Comparison of ENCODE assay signal across 10 mouse cellular contexts in genomic region chr10:3810476-3811273, GRCm38 (mm10).
DNase-seq lines count a peak whose midpoint lies in the region; ATAC-seq lines count a peak whose summit lies in the region.
"Had no signal": no experiment of that assay in that cellular context is flagged by ENCODE, and none has a peak within 500 bp of the region (broad histone marks: within the 10 kb centered on the region; RNA-seq: fewer than 3 reads in every experiment).

No protein-coding gene starts in this region.

- 38% methylated on average over 10 of the region's 10 CpGs for WGBS in heart, embryonic 11.5 days (ENCODE audit: insufficient replicate concordance)
- 52% methylated on average over 10 of the region's 10 CpGs for WGBS in kidney, embryonic 16.5 days
- WGBS in hindbrain, embryonic 14.5 days, result 79% methylated on average over 10 of the region's 10 CpGs

- H3K4me1 ChIP-seq in heart, embryonic 11.5 days (ENCODE audit: control insufficient read depth, insufficient read depth, low read length), result peaks cover 7% of the 10 kb centered on the region; the same call in 1 of the 2 replicates
- H3K4me1 ChIP-seq in kidney, embryonic 16.5 days (ENCODE audit: insufficient read depth, low read length), result peaks cover 6% of the 10 kb centered on the region; the same call in 1 of the 2 replicates
- no peaks in the 10 kb centered on the region for H3K4me1 ChIP-seq in hindbrain, embryonic 14.5 days (replicated peaks; ENCODE audit: control insufficient read depth, insufficient read depth, low read length)

- no peak overlapping the region for H3K4me2 ChIP-seq in heart, embryonic 11.5 days
- H3K4me2 ChIP-seq in kidney, embryonic 16.5 days (replicated peaks; ENCODE audit: low read depth, low read length), result no peak overlapping the region
- no peak overlapping the region for H3K4me2 ChIP-seq in hindbrain, embryonic 14.5 days (replicated peaks)

- H3K9me3 ChIP-seq in heart, embryonic 11.5 days (replicated peaks; ENCODE audit: control insufficient read depth, low read length), result no peaks in the 10 kb centered on the region
- no peaks in the 10 kb centered on the region for H3K9me3 ChIP-seq in kidney, embryonic 16.5 days (ENCODE audit: low read length)
- H3K9me3 ChIP-seq in hindbrain, embryonic 14.5 days (ENCODE audit: control insufficient read depth, low read length), result no peaks in the 10 kb centered on the region

- H3K27ac ChIP-seq in heart, embryonic 11.5 days (ENCODE audit: low read depth, low read length), result no peak overlapping the region
- no peak overlapping the region for H3K27ac ChIP-seq in kidney, embryonic 16.5 days (ENCODE audit: low read length)
- no peak overlapping the region for H3K27ac ChIP-seq in hindbrain, embryonic 14.5 days

- no peaks in the 10 kb centered on the region for H3K36me3 ChIP-seq in heart, embryonic 11.5 days (ENCODE audit: control insufficient read depth, insufficient read depth, low read length)
- no peaks in the 10 kb centered on the region for H3K36me3 ChIP-seq in kidney, embryonic 16.5 days (ENCODE audit: insufficient read depth, low read length)
- no peaks in the 10 kb centered on the region for H3K36me3 ChIP-seq in hindbrain, embryonic 14.5 days (replicated peaks; ENCODE audit: control insufficient read depth, insufficient read depth)

- no peak overlapping the region for H3K9ac ChIP-seq in heart, embryonic 11.5 days (ENCODE audit: low read depth, low read length)
- H3K9ac ChIP-seq in kidney, embryonic 16.5 days (replicated peaks; ENCODE audit: low read length), result no peak overlapping the region
- H3K9ac ChIP-seq in hindbrain, embryonic 14.5 days, result no peak overlapping the region

- 0 out of 2 replicates have a peak, but pooled peaks have one; percentile 26 for ATAC-seq in heart, embryonic 11.5 days (replicated peaks; ENCODE audit: insufficient number of reproducible peaks, low FRiP score, low TSS enrichment)
- peak; percentile 63 for ATAC-seq in kidney, embryonic 16.5 days (ENCODE audit: low FRiP score, low TSS enrichment)
- no peak for ATAC-seq in hindbrain, embryonic 14.5 days (ENCODE audit: low FRiP score)
- ATAC-seq in monocyte, adult 5-6 weeks (replicated peaks; ENCODE audit: insufficient number of reproducible peaks, low FRiP score, low TSS enrichment, poor library complexity, severe bottlenecking), result no peak

- DNase-seq in right cerebral cortex, adult 18-20 months, result peak; percentile 9
- DNase-seq in right cerebral cortex, postnatal 25 days, result no peak
- DNase-seq in urinary bladder, postnatal 25 days (ENCODE audit: low spot score), result peak; percentile 8
- no peak for DNase-seq in hindbrain, embryonic 14.5 days (ENCODE audit: low spot score)
- no peak for DNase-seq in B cell, adult 2 months
- DNase-seq: left cerebral cortex, postnatal 4 days had no signal

- H3K27me3 ChIP-seq in heart, embryonic 11.5 days (ENCODE audit: control insufficient read depth, insufficient read depth, low read length), result no peaks in the 10 kb centered on the region
- no peaks in the 10 kb centered on the region for H3K27me3 ChIP-seq in kidney, embryonic 16.5 days (ENCODE audit: insufficient read depth, low read length)
- H3K27me3 ChIP-seq in hindbrain, embryonic 14.5 days (ENCODE audit: control insufficient read depth, insufficient read depth, low read length), result no peaks in the 10 kb centered on the region

- H3K4me3 ChIP-seq in heart, embryonic 11.5 days (ENCODE audit: low read depth, low read length), result no peak overlapping the region
- H3K4me3 ChIP-seq in kidney, embryonic 16.5 days (ENCODE audit: low read length), result no peak overlapping the region
- H3K4me3 ChIP-seq in hindbrain, embryonic 14.5 days (replicated peaks; ENCODE audit: low read length), result no peak overlapping the region
- H3K4me3 ChIP-seq: myocyte had no signal

Comparison
In these comparisons a context has a peak if more than half of its experiments do, and no peak if none do; other contexts are left out.
1. DNase-seq: peak in right cerebral cortex, adult 18-20 months (single experiment) and urinary bladder, postnatal 25 days (single experiment); none in right cerebral cortex, postnatal 25 days (single experiment), hindbrain, embryonic 14.5 days (single experiment) and B cell, adult 2 months (0 of 2).
2. ATAC-seq: peak in heart, embryonic 11.5 days (single experiment) and kidney, embryonic 16.5 days (single experiment); none in hindbrain, embryonic 14.5 days (single experiment) and monocyte, adult 5-6 weeks (single experiment).